Mouse (Mus musculus) CH12.LX (cell line): ENCODE measurements around the gene Mindy3. TPM values are rescaled to one million over a fixed set of nuclear protein-coding genes. Genes with fewer than 3 reads are reported as not detected.
A peak's percentile ranks its signal among the peaks of the same experiment; 100 is the strongest.

ENCODE experiments used
- DNase-seq: peaks from one replicate; pipeline ENCODE4 v3.0.0-alpha.2; 2013; ENCODE audit errors: extremely low read depth
- H3K27ac ChIP-seq: 2 replicates; pipeline ENCODE4 v1.5.1; 2012; ENCODE audit warnings: low read depth, mild to moderate bottlenecking, control low read depth, moderate library complexity; ENCODE audit not compliant: insufficient read depth
- H3K27me3 ChIP-seq: replicated peaks from 2 replicates; pipeline ENCODE3; 2012; ENCODE audit warnings: inconsistent platforms
- H3K36me3 ChIP-seq, 2 experiments: replicated peaks in 1 of 2; 2 replicates each; pipeline versions ENCODE3 to v1.6.1; 2012; ENCODE audit warnings: inconsistent platforms in 1 of 2, low read length in 1 of 2, mild to moderate bottlenecking in 1 of 2, mixed read lengths in 1 of 2, moderate library complexity in 1 of 2; ENCODE audit not compliant: control insufficient read depth in 1 of 2, insufficient read depth in 1 of 2
- H3K4me1 ChIP-seq, 2 experiments: 2 replicates each; pipeline ENCODE4 v1.6.1; 2012; ENCODE audit warnings: inconsistent platforms in 1 of 2, moderate library complexity in 1 of 2; ENCODE audit not compliant: insufficient read depth in 2 of 2, control insufficient read depth in 1 of 2
- H3K4me2 ChIP-seq: 2 replicates; pipeline ENCODE4 v1.6.1; 2012; ENCODE audit warnings: low read depth, mild to moderate bottlenecking, control low read depth; ENCODE audit not compliant: poor library complexity, insufficient read depth, severe bottlenecking
- H3K4me3 ChIP-seq, 3 experiments: fragments of 150-350 bp in 1 of 3; sonication (generic) in 1 of 3; replicated peaks in 1 of 3; 2 replicates each; pipeline versions ENCODE3 to v1.5.1; 2011 to 2012; ENCODE audit warnings: low read depth in 2 of 3, low read length in 2 of 3, mild to moderate bottlenecking in 2 of 3, moderate library complexity in 2 of 3, control low read depth in 1 of 3, improper control_type of control experiment in 1 of 3, inconsistent platforms in 1 of 3, mixed read lengths in 1 of 3; ENCODE audit not compliant: poor library complexity in 1 of 3
- H3K79me2 ChIP-seq: replicated peaks from 2 replicates; pipeline ENCODE4 v1.6.1; 2012; ENCODE audit warnings: mild to moderate bottlenecking, moderate library complexity; ENCODE audit not compliant: control insufficient read depth, poor library complexity, insufficient read depth, severe bottlenecking; ENCODE audit errors: extremely low read depth
- H3K9ac ChIP-seq: 2 replicates; pipeline ENCODE4 v1.6.1; 2012; ENCODE audit warnings: low read depth, mild to moderate bottlenecking, control low read depth, moderate library complexity; ENCODE audit not compliant: insufficient read depth
- H3K9me3 ChIP-seq: replicated peaks from 2 replicates; pipeline ENCODE3; 2012; ENCODE audit warnings: low read length, inconsistent platforms, mixed read lengths
- CTCF ChIP-seq, 2 experiments: IDR thresholded peaks in 1 of 2; conservative IDR thresholded peaks in 1 of 2; 2 replicates each; pipeline ENCODE4 v1.5.1; 2011 to 2012; ENCODE audit warnings: low read depth in 2 of 2, low read length in 2 of 2, improper control_type of control experiment in 1 of 2, inconsistent platforms in 1 of 2, mild to moderate bottlenecking in 1 of 2, moderate library complexity in 1 of 2
- EP300 ChIP-seq: IDR thresholded peaks from 2 replicates; pipeline ENCODE4 v1.6.1; 2011; ENCODE audit warnings: low read length, improper control_type of control experiment
- ETS1 ChIP-seq: conservative IDR thresholded peaks from 2 replicates; pipeline ENCODE4 v1.6.1; 2012; ENCODE audit warnings: low read depth, mild to moderate bottlenecking, inconsistent platforms, low read length, improper control_type of control experiment, moderate library complexity
- HCFC1 ChIP-seq: IDR thresholded peaks from 2 replicates; pipeline ENCODE4 v1.6.1; 2012; ENCODE audit warnings: low read depth, mild to moderate bottlenecking, inconsistent platforms, low read length, improper control_type of control experiment
- IRF4 ChIP-seq: IDR thresholded peaks from 2 replicates; pipeline ENCODE4 v1.6.1; 2014; ENCODE audit warnings: low read depth, mild to moderate bottlenecking, inconsistent platforms, low read length, improper control_type of control experiment
- JUND ChIP-seq: conservative IDR thresholded peaks from 2 replicates; pipeline ENCODE4 v1.6.1; 2011; ENCODE audit warnings: low read depth, low read length, improper control_type of control experiment
- KAT2A ChIP-seq: IDR thresholded peaks from 2 replicates; pipeline ENCODE4 v1.6.1; 2012; ENCODE audit warnings: low read length, improper control_type of control experiment, inconsistent platforms; ENCODE audit not compliant: insufficient replicate concordance
- MAFK ChIP-seq: IDR thresholded peaks from 2 replicates; pipeline ENCODE4 v1.6.1; 2011; ENCODE audit warnings: low read length, improper control_type of control experiment; ENCODE audit not compliant: insufficient replicate concordance
- MAZ ChIP-seq: IDR thresholded peaks from 2 replicates; pipeline ENCODE4 v1.6.1; 2012; ENCODE audit warnings: low read depth, mild to moderate bottlenecking, inconsistent platforms, low read length, improper control_type of control experiment, moderate library complexity
- MEF2A ChIP-seq: IDR thresholded peaks from 2 replicates; pipeline ENCODE4 v1.6.1; 2014; ENCODE audit warnings: low read depth, mild to moderate bottlenecking, inconsistent platforms, low read length, improper control_type of control experiment, borderline replicate concordance
- MXI1 ChIP-seq: IDR thresholded peaks from 2 replicates; pipeline ENCODE4 v1.6.1; 2011; ENCODE audit warnings: mild to moderate bottlenecking, low read depth, low read length, improper control_type of control experiment
- NRF1 ChIP-seq: IDR thresholded peaks from 2 replicates; pipeline ENCODE4 v1.6.1; 2014; ENCODE audit warnings: low read depth, mild to moderate bottlenecking, inconsistent platforms, low read length, improper control_type of control experiment, moderate library complexity
- RAD21 ChIP-seq: IDR thresholded peaks from 2 replicates; pipeline ENCODE4 v1.6.1; 2011; ENCODE audit warnings: low read depth, mild to moderate bottlenecking, low read length, improper control_type of control experiment, moderate library complexity
- SIN3A ChIP-seq: IDR thresholded peaks from 2 replicates; pipeline ENCODE4 v1.6.1; 2012; ENCODE audit warnings: low read length, improper control_type of control experiment, inconsistent platforms
- SMC3 ChIP-seq: IDR thresholded peaks from 2 replicates; pipeline ENCODE4 v1.6.1; 2011; ENCODE audit warnings: low read depth, low read length, improper control_type of control experiment
- TBP ChIP-seq: conservative IDR thresholded peaks from 2 replicates; pipeline ENCODE4 v1.6.1; 2011; ENCODE audit warnings: low read depth, low read length, improper control_type of control experiment
- USF1 ChIP-seq: IDR thresholded peaks from 2 replicates; pipeline ENCODE4 v1.6.1; 2014; ENCODE audit warnings: low read depth, mild to moderate bottlenecking, inconsistent platforms, low read length, improper control_type of control experiment
- ZMIZ1 ChIP-seq: IDR thresholded peaks from 2 replicates; pipeline ENCODE4 v1.6.1; 2012; ENCODE audit warnings: low read depth, mild to moderate bottlenecking, inconsistent platforms, low read length, improper control_type of control experiment
- dilution Hi-C: fragments of 300-500 bp; cut with MboI; formaldehyde crosslinking; loops from 2 replicates; pipeline ENCODE4 v1.14.3; 2020; ENCODE audit warnings: low sequenced_read_pairs; ENCODE audit not compliant: extremely low pct_unique_long_range_greater_than_20kb, extremely low pct_ligation_motif_present
- in situ Hi-C: fragments of 300-500 bp; cut with MboI; formaldehyde crosslinking; loops from 3 replicates; pipeline ENCODE4 v1.14.3; 2019; ENCODE audit warnings: low sequenced_read_pairs, low pct_ligation_motif_present, low pct_unique_long_range_greater_than_20kb, mixed read lengths
- polyA plus RNA-seq: library from polyadenylated mRNA; unstranded; fragments of >175 nt; gene quantifications from 2 replicates; pipeline ENCODE4 v1.2.1, GENCODE M21; 2012; ENCODE audit warnings: low read depth; ENCODE audit not compliant: insufficient read length
- total RNA-seq, 2 experiments: library from RNA; depleted of rRNA; stranded (reverse); fragments of 300-350 nt in 1 of 2; fragments of >200 nt in 1 of 2; gene quantifications; 2 replicates each; pipeline ENCODE4 v1.2.3; 2012 to 2014

Gene Mindy3
- total and polyA plus RNA-seq, 3 experiments = 20.7 to 43.7 (median 33.8) TPM

DNA sequence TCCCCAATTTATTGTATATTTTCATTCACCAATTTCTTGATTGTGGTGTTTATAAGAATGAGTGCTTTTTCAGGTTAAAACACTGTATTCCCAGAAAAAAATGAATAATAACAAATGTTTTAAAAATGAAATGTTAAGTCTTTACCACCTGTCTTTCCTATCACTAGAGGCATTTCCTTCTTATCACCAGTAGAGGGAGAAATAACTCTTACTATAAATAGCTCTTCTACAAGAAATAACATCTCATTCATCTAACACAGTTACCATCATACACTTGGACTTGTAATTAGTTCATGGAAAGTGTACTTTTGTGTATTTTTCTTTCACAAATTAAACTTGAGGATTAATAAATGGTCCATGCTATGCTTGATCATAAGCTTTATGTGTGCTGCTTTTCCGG is 40.5 kb upstream of the Mindy3 start:
- Histone ChIP-seq H3K36me3 (no peaks in the 10 kb centered on the region), H3K4me3 (no peak overlapping the region), H3K27me3 (no peaks in the 10 kb centered on the region), H3K4me1 (no peaks in the 10 kb centered on the region), H3K9ac (no peak overlapping the region), H3K27ac (no peak overlapping the region), H3K9me3 (no peaks in the 10 kb centered on the region), H3K79me2 (no peaks in the 10 kb centered on the region), H3K4me2 (no peak overlapping the region)
- peak; percentile 12 for DNase-seq
- in situ Hi-C loops = no loop called here
- TF ChIP-seq USF1 = no peak
- peak; percentile 46 for TF ChIP-seq RAD21
- peak; percentile 30; the same call in 1 of the 2 replicates for TF ChIP-seq SMC3
- TF ChIP-seq MEF2A = peak; percentile 80
- peak in 1 of 2 experiments; percentile 56; a peak in 3 of 4 replicates for TF ChIP-seq CTCF (conservative IDR thresholded peaks at IDR 0.05 in 1 of 2, IDR thresholded peaks at IDR 0.05 in 1 of 2; ENCODE audit: low read depth in 2 of 2, low read length in 2 of 2)
- TF ChIP-seq IRF4 = no peak
- dilution Hi-C loops = no loop called here

DNA sequence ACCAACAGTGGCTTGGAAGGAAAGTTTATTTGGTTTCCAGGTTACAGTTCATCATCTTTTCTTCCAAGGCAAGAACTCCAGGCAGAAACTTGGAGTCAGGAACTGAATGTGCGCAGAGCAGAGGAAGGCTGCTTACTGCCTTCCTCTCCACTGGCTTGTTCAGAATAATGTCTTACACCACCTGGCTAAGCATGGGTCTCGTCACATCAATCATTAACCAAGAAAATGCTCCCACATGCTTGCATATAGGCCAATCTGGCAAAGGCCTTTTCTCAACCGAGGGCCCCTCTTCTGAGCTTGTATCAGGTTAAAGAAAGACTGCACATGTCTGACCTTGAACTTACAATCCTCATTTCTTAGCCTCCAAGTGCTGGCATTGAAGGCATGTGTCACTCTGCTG is 30.8 kb upstream of the Mindy3 start:
- in situ Hi-C loops = no loop called here
- TF ChIP-seq ETS1 = no peak
- TF ChIP-seq HCFC1 = no peak
- TF ChIP-seq EP300 = no peak
- no peak for TF ChIP-seq SIN3A
- TF ChIP-seq JUND = no peak
- TF ChIP-seq TBP = no peak
- TF ChIP-seq ZMIZ1 = no peak
- no peak for TF ChIP-seq MXI1
- no peak overlapping the region for H3K4me2 ChIP-seq
- no peaks in the 10 kb centered on the region for H3K27me3 ChIP-seq
- H3K4me3 ChIP-seq = no peak overlapping the region
- no peak for DNase-seq
- no peak overlapping the region for H3K27ac ChIP-seq
- no peak overlapping the region for H3K9ac ChIP-seq
- H3K4me1 ChIP-seq = no peaks in the 10 kb centered on the region
- dilution Hi-C loops = no loop called here
- H3K79me2 ChIP-seq = no peaks in the 10 kb centered on the region
- no peaks in the 10 kb centered on the region for H3K36me3 ChIP-seq
- H3K9me3 ChIP-seq = no peaks in the 10 kb centered on the region

DNA sequence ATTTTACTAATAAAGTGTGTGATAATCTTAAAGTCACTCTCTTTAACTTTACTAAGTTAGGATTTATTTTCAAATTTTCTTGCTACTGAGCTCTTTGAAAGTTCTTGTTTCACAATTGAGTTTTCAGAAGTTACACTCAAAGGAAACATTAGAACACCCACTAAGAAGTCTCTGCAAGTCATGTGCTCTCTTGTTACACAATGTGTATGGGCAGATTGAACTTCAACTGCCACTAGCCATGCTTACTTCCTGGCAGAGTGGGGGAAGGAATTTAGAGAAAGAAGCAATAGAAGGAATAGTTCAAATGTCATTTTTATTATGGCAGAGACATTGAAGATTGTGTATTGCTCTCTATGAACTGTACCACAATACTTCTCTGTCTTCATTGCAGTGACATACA is 20.9 kb upstream of the Mindy3 start:
- H3K9me3 ChIP-seq = no peaks in the 10 kb centered on the region
- peaks cover 0 to 10% of the 10 kb centered on the region in 2 experiments; a peak in 2 of 4 replicates for H3K4me1 ChIP-seq
- no peak for TF ChIP-seq MAZ
- no peak for TF ChIP-seq NRF1
- no peak for TF ChIP-seq MAFK
- TF ChIP-seq SIN3A = no peak
- no peak for TF ChIP-seq KAT2A
- TF ChIP-seq, all 38 proteins: peak for 0
- no peak overlapping the region for H3K27ac ChIP-seq
- no peak overlapping the region for H3K9ac ChIP-seq
- in situ Hi-C loops = loop anchor here (25.0 kb wide), 1 partner anchor 797 kb away; no protein-coding TSS in a partner anchor
- H3K4me3 ChIP-seq = no peak overlapping the region
- no peaks in the 10 kb centered on the region for H3K27me3 ChIP-seq
- H3K36me3 ChIP-seq = no peaks in the 10 kb centered on the region
- no peak overlapping the region for H3K4me2 ChIP-seq
- DNase-seq = peak; percentile 6
- H3K79me2 ChIP-seq = no peaks in the 10 kb centered on the region
- dilution Hi-C loops = no loop called here
